Mouse (Mus musculus) gastrocnemius, postnatal 25 days (tissue): ENCODE data around the gene Emx1. TPM values are rescaled to one million over a fixed set of nuclear protein-coding genes. Genes with fewer than 3 reads are reported as not detected.
"Not testable (repeated sequence)": the region's sequence is repeated elsewhere in the genome, so short reads cannot be mapped to it uniquely, and the experiment has no call there.

Experiments
- DNase-seq: peaks from one replicate; pipeline ENCODE4 v3.0.0; 2022
- long read RNA-seq, 2 experiments: library from polyadenylated mRNA; stranded (forward); transcript quantifications; one replicate each; pipeline ENCODE4 v2.0.0; 2021
- total RNA-seq, 2 experiments: library from RNA; stranded (reverse); gene quantifications; 1 replicate in 1 of 2; 2 replicates in 1 of 2; pipeline ENCODE4 v1.2.3; 2021

Gene Emx1
- not detected for total RNA-seq
- long read RNA-seq, experiment 1 = 0 reads
- long read RNA-seq, experiment 2 = 0 reads

DNA sequence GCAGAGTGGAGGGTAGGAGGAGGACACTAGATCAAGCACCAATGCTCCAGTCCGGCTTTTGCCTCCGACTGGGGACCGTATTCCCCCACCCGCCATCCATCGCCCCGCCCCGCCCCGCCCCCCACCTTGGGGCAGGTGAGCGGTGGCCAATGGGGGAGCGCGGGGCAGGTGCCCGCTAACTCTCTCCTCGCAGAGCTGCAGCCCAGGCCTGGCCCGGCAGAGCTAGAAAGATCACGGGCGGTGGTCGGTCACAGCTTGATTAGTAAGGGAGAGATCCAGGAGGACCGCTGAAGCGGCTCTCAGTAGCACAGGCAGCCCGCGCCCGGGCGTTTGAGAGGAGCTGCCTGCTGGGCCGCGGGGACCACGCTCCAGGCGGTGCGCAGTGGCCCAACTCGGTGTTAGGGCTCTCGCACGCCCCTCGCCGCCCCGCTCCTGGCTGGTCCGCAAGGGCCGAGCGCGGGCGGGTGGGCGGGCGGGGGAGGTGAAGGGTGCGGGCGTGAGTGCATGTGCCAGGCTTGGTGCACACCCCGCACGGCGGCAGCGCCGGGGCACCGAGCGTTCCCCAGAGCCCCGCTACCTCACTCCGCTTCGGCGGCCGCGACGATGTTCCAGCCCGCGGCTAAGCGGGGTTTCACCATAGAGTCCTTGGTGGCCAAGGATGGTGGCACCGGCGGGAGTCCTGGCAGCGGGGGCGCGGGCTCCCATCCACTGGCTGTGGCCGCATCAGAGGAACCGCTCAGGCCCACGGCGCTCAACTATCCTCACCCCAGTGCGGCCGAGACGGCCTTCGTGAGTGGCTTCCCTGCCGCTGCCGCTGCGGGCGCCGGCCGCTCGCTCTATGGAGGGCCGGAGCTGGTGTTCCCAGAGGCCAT lies at the start of gene Emx1:
TSS of gene Emx1 (plus strand) at position 99 of the 872 bp plus-strand sequence.
- DNase-seq = no peak

DNA sequence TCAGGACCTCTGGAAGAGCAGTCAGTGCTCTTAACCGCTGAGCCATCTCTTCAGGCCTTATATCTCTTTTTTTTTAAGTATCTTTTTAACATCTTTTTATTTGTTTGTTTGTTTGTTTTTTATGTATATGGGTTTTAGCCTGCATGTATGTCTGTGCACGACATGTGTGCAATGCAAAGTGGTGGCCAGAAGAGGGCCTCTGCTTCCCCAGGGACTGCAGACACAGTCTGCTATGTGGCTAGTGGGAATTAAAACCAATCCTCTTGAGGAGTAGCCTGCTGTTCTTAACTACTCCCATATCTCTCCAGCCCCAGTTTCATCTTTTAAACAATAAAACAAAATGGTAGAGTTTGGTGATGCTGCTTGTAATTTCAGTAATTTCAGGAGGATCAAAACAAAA lies 47.7 kb upstream of the Emx1 start:
- DNase-seq = no peak

DNA sequence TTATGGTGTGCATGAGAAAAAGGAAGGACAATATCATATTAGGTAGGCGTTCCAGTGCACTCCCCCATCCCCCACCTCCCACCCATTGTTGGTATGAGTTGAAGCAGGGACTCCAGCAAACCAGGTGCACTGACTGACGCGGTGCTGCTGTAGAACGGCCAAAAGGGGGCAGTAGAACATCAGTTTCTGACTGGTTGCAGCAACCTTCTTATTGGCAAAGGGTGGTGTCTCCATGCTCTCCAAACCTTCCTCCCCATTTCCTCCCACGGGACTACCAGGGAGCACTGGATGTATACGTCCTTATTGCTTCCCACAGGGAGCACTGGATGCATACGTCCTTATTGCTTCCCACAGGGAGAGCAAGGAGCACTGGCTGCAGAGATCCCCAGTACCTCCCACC lies 46.2 kb upstream of the Emx1 start:
- peak; percentile 37 for DNase-seq

DNA sequence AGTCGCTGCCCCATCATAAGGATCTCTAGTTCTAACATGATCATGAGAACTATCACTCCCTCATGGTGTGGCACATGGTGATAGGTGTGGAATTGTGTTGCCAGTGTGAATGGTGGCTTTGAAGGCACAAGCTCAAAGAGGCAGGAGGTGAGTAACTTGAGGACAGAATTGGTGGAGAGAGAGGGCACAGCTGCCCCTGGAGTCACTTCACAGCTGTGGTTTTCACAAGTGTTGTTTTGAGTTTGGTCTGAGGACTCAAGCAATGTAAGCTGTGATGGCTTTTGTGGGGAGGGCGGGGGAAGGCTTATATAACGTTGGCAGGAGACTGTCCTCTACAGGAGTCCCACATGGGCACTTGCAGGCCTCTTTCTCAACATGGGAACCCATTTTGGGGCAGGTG lies 42.8 kb upstream of the Emx1 start:
- no peak for DNase-seq

DNA sequence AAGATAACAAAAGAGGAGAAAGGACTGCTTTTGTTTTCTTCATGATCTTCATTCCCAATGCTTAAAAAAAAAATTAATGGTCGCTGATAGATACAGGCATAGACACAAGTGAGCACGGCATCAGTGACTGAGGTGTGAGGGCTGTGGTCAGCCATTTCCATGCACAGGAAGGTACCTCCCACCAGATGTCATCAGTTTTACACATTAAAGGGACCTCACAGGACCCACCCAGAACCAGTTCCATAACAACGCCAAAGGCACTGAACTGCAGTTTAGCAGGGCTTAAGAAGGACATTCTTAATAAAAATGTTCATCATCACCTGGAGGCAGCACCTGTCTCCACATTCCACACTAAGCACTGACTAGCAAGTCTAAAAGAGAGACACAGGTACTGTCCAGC lies 39.6 kb upstream of the Emx1 start:
- DNase-seq = no peak

DNA sequence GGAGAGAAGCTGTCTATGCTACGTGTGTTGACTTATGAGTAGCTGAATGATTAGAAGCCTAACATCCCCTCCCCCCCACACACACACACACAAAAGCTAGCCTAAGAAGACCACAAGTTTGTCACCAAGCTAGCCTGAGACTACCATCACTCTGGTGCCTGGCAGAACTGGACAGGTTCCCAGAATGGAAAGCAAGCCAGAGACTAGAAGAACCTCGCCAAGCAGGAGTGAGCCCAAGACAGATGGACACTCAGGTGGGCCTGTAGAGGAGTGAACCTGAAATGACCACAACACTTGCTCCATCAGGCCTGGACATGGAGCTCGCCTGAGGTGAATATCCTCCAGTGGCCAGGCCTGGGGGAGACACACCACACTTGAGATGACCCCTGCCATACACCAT lies 36.9 kb upstream of the Emx1 start:
- no peak for DNase-seq

DNA sequence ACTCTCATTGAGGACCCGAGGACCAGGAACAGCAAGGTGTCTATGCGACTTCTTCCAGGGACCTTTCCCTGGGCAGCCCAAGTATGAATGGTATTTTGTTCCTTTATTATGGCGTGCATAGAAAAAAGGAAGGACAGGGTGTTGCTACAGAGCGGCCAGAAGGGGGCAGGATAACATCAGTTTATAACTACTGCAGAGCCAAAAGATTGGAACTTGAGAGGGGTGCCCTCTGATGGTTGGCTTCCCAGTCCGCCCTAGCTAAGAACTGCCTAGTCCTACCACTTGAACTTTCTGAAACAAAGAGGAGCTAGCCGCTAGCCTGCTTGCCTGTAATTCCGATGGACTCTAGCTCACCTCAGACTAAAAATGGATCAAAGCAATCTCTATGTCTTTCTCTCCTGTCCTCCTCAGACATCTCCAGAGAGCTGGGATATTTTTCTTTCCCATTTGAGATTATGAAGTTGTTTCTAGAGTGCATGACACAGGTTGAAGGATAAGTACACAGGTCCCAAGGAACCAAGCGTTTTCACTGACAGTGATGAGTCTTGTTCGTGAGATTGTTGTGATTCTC lies 33.2 kb upstream of the Emx1 start:
- DNase-seq = peak; percentile 53

DNA sequence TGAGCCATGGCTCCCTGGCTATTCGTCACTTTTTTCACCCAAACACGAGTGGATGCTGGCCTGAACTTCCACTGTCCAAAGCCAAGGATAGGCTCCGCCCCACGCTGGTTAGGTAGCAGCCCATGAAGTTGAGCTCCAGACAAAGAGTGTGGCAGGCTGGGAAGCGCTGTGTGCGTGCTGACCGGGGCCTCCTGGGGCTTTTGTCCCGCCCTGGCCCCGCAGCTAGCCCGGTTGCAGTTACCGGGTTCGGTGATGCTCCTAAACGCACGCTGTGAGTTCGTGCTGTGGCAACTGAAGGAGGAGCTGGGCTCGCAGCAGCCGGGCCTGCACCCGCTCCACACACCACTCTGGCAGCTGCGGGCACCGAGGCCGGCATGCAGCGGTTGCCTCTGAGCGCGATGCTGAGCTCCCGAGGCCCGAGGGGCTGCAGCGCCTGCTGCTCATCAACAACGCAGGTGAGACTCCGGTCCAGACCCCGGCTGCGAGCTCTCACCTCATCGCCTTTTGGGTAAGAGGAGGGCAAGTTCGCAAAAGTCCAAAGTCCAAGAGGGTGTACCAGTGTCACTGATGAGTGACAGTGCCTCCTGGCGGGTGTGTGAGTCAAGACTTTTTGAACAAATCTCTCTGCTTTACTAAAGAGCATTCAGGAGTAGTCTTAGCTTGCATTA lies 32.2 kb upstream of the Emx1 start:
- DNase-seq = peak; percentile 27

DNA sequence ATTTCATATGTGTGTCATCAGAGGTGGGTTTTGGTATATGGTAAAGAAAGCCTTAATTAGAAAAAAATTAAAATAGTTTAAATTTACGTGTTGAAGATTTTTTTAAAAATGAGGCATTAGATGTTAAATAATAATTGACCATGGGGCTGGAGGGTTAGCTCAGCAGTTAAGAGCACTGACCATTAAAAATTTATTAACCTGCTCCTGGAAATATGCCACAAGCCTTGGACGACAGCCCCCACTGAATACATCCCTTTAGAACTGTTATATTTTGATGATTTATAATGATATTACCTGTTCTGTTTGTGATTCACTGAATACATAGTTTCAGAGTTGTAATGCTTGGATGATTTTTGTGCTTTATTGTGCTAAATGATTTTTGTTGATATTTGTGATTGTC lies 30.7 kb upstream of the Emx1 start:
- not testable (repeated sequence) for DNase-seq

DNA sequence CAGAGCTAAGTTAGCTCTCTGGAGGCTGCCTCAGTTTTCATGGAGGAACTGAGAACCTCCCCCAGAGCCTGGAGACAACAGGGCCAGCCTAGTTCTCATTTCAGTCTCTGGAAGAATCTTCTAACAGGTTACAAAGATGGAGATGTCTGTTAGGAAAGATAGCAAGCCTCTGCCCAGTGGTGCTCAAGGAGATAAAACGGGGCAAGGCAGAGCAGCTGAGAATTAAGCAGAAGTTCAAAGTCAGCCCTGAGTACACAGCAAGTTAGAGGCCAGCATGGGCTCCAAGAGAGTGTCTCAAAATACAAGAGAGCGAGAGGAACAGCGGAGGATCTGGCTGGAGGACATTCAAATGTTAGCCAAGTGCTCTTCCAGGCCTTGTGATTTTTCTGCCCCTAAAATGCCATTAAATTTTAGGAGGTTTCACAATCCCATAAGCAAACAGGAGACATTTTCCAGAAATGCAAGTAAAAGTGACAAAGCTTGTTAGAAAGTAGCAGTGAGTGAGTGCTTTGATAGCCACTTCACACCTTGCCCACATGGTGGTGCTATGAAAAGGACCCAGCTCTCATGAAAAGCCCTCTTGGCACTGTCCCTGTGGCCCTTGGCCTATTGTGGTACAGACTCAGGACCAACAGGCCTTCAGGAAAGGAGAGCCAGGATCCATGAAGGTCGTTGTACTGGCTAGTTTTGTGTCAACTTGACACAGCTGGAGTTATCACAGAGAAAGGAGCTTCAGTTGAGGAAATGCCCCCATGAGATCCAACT lies 29.0 kb upstream of the Emx1 start:
- not testable (repeated sequence) for DNase-seq

DNA sequence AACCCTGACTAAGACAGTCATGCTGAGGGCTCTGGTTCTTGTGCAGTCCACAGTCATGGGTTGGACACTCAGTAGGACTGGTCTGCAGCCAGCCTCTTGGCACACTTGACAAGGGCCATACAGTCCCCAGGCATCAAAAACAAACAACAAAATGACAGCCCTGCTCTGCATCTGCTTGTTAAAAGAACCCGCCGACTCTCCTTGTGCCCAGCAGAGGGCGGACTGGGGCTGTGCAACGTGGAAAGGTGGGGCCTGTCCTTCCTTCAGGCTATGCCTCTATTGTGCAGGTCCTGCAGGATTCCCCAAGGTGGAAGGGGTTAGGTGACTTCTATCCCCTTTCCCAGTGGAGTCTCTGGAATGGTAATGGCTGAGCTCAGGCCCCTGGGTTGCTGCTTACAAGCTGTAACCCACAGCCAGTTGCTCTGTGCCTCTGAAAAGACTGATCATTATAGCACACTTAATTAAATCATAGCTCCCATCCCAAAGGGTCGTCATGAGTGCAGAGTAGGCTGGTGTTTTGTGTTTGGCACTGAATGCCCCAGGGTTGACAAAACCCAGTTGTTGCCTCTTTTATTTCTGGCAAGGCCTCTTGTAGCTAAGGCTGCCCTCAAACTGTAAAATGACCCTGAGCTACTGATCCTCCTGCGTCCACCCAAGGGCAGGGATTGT lies 28.0 kb upstream of the Emx1 start:
- DNase-seq = not testable (repeated sequence)

DNA sequence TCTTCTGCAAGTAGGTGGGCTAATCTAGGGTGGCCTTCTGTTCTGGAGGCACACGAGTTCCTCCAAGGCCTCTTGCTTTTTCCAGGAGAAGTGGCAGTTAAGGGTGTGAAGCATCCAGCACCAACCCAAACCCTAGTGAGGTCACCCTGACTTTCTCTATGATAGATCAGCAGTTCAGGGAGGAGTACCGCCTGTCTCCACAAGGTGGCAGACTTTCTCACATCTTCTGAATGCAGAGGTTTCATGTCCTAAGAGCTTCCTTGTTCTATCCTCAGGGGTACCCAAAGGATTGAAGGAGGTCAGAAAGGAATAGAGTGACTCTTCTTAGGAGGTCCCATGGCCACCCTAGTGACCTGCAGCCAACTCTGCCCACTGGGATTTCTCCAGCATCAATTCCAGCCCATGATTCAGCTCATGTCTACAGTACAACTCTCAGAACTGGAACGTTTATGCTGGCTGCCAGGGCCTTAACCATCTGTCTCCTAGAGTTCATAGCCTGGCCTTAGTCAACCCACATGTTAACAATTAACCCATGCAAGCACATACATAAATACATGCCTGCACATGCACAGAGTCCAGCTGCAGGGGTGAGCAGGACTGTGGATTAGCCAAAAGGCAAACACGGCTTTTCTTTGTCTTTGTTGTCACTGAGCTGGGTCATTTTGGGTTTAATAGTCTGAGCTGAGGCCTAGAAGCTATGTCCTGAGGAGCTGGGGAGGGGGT lies 26.9 kb upstream of the Emx1 start:
- DNase-seq = peak; percentile 30

DNA sequence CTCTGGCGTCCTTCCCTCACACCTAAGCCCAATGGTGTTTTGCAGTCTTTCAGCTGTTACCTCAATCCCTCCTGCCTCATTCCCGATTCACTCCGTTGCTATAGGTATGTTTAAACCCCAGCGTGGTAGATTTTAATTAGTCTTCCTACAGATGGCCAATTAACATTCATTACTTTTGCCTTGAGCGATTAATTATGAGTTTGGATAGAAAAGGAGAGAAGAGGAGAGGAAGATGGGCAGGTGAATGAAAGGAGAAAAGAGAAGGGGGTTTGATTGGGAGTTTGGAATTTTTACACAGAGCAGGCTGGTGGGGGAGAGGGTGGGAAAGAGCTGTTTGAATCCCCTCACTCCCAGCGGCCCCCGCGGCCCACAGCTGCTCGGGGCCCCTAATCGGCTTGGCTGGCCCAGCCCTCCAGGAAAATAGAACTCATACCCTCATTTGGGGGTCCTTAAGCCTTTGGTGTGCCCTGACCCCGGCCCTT lies 21.8 kb upstream of the Emx1 start:
- DNase-seq = no peak

DNA sequence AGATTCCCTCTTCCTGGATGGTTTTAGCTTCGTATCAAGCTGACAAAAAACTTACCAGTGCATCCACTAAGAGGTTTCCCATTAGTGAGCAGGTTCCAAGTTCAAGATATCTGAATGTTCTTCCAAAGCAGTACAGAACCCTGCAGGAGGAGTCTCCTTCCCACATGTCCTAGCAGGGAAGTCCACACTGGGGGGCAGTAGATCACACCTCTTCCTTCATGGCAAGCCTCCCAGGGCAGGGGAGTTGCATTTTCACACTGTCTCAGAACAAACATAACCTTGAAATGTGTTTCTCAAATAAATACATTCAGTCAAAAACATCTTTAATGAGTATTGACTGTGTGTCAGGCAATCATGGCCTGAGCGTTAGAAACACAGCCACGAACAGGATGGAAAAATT lies 7.7 kb upstream of the Emx1 start:
- no peak for DNase-seq

DNA sequence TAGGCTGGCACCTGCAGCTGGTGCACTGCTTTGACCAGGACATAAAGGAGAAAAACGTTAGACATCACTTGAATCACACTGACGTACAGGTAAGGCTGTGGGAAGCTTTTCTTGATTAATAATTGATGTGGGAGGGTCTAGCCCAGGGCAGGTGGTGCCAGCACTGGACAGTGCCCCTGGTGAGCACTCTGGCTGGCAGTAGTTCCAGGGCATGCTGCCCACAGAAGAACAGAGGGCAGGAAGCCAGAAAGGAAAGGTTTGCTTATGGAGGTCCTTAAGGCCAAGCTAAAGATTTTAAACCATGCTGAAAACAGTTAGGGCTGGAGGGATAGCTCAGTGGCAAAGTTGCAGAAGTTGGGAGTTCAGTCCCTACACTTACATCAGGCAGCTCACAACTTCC lies 7.2 kb upstream of the Emx1 start:
- DNase-seq = no peak

DNA sequence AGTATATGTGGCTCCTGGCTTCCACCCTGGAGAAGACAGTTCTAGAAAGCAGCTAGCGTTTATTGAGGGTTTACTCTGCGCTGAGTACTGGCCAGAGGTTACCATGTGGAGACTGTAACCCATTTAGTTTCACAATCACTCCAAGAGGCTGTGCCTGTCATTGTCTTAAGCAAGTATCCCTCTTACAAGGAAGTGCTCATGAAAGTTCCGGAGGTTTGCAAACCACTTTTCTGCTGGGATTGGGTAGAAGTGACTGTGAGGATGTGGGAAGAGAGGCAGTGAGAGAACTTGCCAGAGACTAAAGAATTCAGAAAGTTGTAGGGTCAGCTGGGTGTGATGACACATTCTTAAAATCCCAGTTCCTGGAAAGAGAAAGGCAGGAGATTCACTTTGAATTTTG lies 3.3 kb upstream of the Emx1 start:
- no peak for DNase-seq

DNA sequence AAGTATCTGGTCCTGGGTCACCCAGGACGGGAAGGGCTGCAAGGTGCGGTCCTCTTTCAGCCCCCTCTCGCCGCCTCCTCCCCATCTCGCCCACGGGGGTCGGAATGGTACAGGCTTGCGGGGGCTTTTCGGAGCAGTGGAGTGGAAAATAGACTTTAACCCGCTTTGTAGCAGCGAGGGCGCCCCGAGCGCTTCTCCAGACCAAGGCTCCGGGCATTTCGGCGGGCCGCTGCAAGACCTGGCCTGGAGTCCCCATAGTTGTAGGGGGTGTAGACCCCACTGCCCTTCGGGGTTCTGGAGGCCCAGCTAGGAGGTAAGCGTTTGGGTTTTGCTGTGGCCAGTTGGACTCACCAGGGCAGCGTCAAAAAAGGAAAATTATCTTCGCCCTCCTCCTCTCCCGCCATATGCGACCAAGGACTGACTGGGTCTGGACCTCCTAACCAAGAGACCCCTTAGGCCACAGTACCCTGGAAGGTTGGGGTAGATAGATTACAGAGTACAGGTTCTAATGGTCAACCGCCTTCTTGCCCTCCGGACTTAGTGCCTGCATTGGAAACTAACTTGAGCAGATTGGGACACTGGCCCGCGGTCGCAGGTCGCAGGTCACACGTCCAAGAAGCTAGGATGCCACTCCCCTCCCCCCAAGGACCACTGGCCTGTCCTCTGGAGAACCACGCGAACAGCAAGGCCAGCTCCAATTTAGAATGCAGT lies 1.1 kb upstream of the Emx1 start:
- no peak for DNase-seq

DNA sequence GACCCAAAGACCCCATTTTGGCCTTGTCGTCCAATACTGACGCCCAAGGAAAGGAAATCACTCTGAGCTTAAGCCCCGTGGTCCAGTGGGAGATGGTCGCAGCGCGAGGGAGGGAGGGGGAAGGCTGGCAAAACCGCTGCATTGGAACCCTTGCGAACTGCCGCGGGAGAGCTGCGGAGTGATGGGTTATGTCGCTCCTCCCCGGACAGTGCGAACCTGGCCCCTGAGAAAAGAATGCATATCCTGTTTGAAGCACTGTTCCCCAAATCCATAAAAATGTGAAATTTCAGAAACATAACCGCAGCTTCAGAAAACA lies 536 bp upstream of the Emx1 start:
- DNase-seq = no peak

DNA sequence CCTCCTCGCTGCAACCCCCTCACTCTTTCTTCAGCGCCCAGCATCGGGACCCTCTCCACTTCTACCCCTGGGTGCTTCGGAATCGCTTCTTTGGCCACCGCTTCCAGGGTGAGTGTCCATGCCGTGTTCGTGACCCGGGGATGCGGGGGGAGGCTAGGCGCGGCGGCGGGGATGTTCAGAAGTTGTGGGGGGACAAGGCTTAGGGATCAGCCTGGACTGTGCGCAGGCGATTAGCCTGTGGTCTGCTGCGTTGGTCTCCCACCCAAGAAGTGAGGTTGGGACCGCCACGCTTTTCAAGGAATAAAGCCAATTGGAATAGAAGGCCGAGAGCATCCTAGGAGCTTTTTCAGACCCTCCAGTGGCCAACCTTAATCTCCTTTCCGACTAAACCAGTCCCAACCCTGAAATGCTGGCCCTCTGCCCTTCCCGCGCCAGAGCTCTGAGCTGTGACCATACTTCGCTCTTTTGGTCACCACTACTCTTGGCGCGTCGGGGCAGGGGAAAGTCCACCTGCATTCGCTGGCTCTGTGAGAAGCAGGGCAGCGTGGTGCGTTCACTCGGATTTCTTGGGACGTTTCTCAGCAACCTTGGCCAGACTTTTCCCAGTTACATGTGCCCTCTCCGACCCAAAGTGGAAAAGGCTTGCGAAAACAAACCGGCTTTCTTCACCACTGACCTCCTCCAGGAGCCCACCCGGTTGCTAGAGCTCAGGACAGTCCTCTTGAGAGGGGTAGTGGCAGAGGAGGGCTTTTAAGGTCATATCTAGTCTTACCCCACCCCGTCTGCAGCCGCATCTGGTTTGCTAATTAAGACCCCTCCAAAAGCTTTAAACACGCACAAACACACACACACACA lies 1.2 kb downstream of the Emx1 start:
- DNase-seq = no peak

DNA sequence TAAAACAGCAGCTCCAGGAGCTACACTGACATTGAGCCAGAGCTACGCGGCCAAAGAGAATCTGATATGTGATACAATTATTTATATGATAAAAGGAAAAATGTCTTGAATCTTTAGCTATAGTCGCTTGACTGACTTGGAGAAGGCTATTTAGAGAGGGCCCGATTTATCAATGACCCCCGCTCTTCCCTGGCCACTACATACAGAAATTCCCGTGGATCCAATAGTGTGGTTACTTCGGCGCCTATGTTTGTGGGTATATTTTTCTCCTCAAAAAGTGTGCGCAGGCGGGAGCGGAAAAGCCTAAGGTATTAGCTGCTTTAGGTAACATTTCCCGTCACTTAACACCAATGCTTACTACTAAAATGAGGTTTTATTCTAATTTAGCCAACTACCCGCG lies 2.1 kb downstream of the Emx1 start:
- DNase-seq = no peak
